Mouse (Mus musculus): ENCODE data around the gene Jagn1.

DNA sequence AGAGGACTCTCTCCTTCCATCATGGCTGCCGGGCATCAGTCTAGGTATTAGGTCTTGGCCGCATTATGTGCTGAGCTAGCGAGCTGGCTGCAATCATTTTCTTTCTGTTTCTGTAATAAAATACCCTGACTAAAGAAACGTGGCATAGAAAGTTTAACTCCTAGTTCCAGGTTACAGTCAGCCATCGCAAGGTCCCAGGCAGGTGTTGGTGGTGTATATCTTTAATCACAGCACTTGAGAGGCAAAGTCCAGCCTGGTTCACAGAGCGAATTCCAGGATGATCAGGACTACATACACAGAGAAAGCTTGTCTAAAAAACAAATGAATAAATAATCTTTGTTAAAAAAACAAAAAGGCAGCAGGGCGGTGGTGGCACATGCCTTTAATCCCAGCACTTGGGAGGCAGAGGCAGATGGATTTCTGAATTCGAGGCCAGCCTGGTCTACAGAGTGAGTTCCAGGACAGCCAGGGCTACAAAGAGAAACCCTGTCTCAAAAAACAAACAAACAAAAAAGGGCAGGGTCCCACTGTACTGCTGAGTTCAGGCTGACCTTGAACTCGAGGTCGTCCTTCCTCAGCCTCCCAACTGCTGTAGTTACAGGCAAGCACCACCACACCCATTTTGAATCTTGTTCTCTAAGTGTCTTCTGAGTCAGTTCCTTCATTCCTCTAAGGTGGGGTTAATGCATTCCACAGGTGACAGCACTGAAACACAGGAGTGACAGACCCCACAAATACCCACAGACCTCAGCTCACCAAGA lies 45.9 kb upstream of the Jagn1 start:
- TF ChIP-seq CTCF (IDR thresholded peaks at IDR 0.05; ENCODE audit: low read depth, low read length) (no peak), POLR2A (IDR thresholded peaks at IDR 0.05; ENCODE audit: borderline replicate concordance, low read depth, low read length) (no peak)

Measured in bone marrow macrophage, adult 2 months (primary cell).